Mouse (Mus musculus): ENCODE results near the gene Slc9a9.
"Not testable (repeated sequence)": the region's sequence is repeated elsewhere in the genome, so short reads cannot be mapped to it uniquely, and the experiment has no call there.

Slc9a9 gene

GRCm38 (mm10) chr9:94669791-94670577, at the start of gene Slc9a9:
Slc9a9 (plus strand) TSS chr9:94669909.
- DNase-seq (ENCODE audit: low spot score in 2 of 2): peak in 1 of 2 experiments; percentile 66

GRCm38 (mm10) chr9:94620342-94620741, 49.4 kb upstream of the Slc9a9 start:
- no peak for DNase-seq (ENCODE audit: low spot score in 2 of 2)

- DNase-seq (ENCODE audit: low spot score in 2 of 2): peak in 1 of 2 experiments; percentile 41
Observed at GRCm38 (mm10) chr9:94620846-94621245, 48.9 kb upstream of the Slc9a9 start.

- DNase-seq (ENCODE audit: low spot score in 2 of 2): peak in 1 of 2 experiments; percentile 38
Observed at GRCm38 (mm10) chr9:94621902-94622301, 47.8 kb upstream of the Slc9a9 start.

- DNase-seq (ENCODE audit: low spot score in 2 of 2): no peak
Observed at GRCm38 (mm10) chr9:94626737-94627136, 43.0 kb upstream of the Slc9a9 start.

GRCm38 (mm10) chr9:94628948-94629347, 40.8 kb upstream of the Slc9a9 start:
- DNase-seq (ENCODE audit: low spot score in 2 of 2): no peak

GRCm38 (mm10) chr9:94634275-94634674, 35.4 kb upstream of the Slc9a9 start:
- DNase-seq (ENCODE audit: low spot score in 2 of 2): not testable (repeated sequence)

GRCm38 (mm10) chr9:94645631-94646030, 24.1 kb upstream of the Slc9a9 start:
- no peak for DNase-seq (ENCODE audit: low spot score in 2 of 2)

GRCm38 (mm10) chr9:94647425-94647824, 22.3 kb upstream of the Slc9a9 start:
- no peak for DNase-seq (ENCODE audit: low spot score in 2 of 2)

- no peak for DNase-seq (ENCODE audit: low spot score in 2 of 2)
Observed at GRCm38 (mm10) chr9:94649991-94650390, 19.7 kb upstream of the Slc9a9 start.

GRCm38 (mm10) chr9:94653198-94653597, 16.5 kb upstream of the Slc9a9 start:
- no peak for DNase-seq (ENCODE audit: low spot score in 2 of 2)

- DNase-seq (ENCODE audit: low spot score in 2 of 2): no peak
Observed at GRCm38 (mm10) chr9:94653827-94654226, 15.9 kb upstream of the Slc9a9 start.

- no peak for DNase-seq (ENCODE audit: low spot score in 2 of 2)
Observed at GRCm38 (mm10) chr9:94656265-94656664, 13.4 kb upstream of the Slc9a9 start.

GRCm38 (mm10) chr9:94659401-94660152, 10.1 kb upstream of the Slc9a9 start:
- no peak for DNase-seq (ENCODE audit: low spot score in 2 of 2)

- DNase-seq (ENCODE audit: low spot score in 2 of 2): no peak
Observed at GRCm38 (mm10) chr9:94661768-94662167, 7.9 kb upstream of the Slc9a9 start.

- DNase-seq (ENCODE audit: low spot score in 2 of 2): no peak
Observed at GRCm38 (mm10) chr9:94665248-94665647, 4.5 kb upstream of the Slc9a9 start.

- DNase-seq (ENCODE audit: low spot score in 2 of 2): no peak
Observed at GRCm38 (mm10) chr9:94668589-94668988, 1.1 kb upstream of the Slc9a9 start.

- no peak for DNase-seq (ENCODE audit: low spot score in 2 of 2)
Observed at GRCm38 (mm10) chr9:94670704-94671103, 995 bp downstream of the Slc9a9 start.

- DNase-seq (ENCODE audit: low spot score in 2 of 2): no peak
Observed at GRCm38 (mm10) chr9:94674704-94675103, 5.0 kb downstream of the Slc9a9 start.

GRCm38 (mm10) chr9:94678021-94678655, 8.4 kb downstream of the Slc9a9 start:
- DNase-seq (ENCODE audit: low spot score in 2 of 2): no peak

GRCm38 (mm10) chr9:94680468-94681094, 10.9 kb downstream of the Slc9a9 start:
- DNase-seq (ENCODE audit: low spot score in 2 of 2): no peak

- no peak for DNase-seq (ENCODE audit: low spot score in 2 of 2)
Observed at GRCm38 (mm10) chr9:94681095-94681487, 11.4 kb downstream of the Slc9a9 start.

All from spleen, postnatal 4 days (tissue).